Mouse (Mus musculus) ES-Bruce4 (cell line): ENCODE measurements at regions not wholly inside any gene's neighbourhood (a gene's known extent, or its start where the extent isn't known, plus 50 kb on each side); places are given as distances from the start of the nearest gene placed in this dataset.

Source experiments
- H3K27ac ChIP-seq: 2 replicates; pipeline ENCODE4 v1.5.1; 2012; ENCODE audit warnings: low read length, inconsistent platforms; ENCODE audit not compliant: insufficient read depth
- H3K27me3 ChIP-seq: 2 replicates; pipeline ENCODE4 v1.6.1; 2012; ENCODE audit warnings: mild to moderate bottlenecking, low read length, inconsistent platforms; ENCODE audit not compliant: control insufficient read depth, poor library complexity, insufficient read depth, severe bottlenecking
- H3K36me3 ChIP-seq: 2 replicates; pipeline ENCODE4 v1.6.1; 2012; ENCODE audit warnings: inconsistent platforms, mild to moderate bottlenecking, low read length, moderate library complexity; ENCODE audit not compliant: control insufficient read depth, poor library complexity, insufficient read depth, severe bottlenecking
- H3K4me1 ChIP-seq: one replicate; pipeline ENCODE4 v1.8.1; 2011; ENCODE audit warnings: low read length; ENCODE audit not compliant: control insufficient read depth, insufficient read depth
- H3K4me3 ChIP-seq: 2 replicates; pipeline ENCODE4 v1.5.1; 2011; ENCODE audit warnings: low read depth, mild to moderate bottlenecking, low read length
- H3K9ac ChIP-seq: 2 replicates; pipeline ENCODE4 v1.6.1; 2012; ENCODE audit warnings: low read depth, mild to moderate bottlenecking, inconsistent platforms; ENCODE audit not compliant: poor library complexity, severe bottlenecking
- H3K9me3 ChIP-seq: replicated peaks from 2 replicates; pipeline ENCODE4 v1.6.1; 2012; ENCODE audit warnings: mild to moderate bottlenecking, low read length, inconsistent platforms; ENCODE audit not compliant: control insufficient read depth, poor library complexity, insufficient read depth, severe bottlenecking
- CTCF ChIP-seq: IDR thresholded peaks from one replicate; pipeline ENCODE4 v1.8.1; 2011; ENCODE audit warnings: low read depth, low read length
- EP300 ChIP-seq: IDR thresholded peaks from 2 replicates; pipeline ENCODE4 v1.6.1; 2011; ENCODE audit warnings: low read depth, low read length; ENCODE audit not compliant: insufficient read depth
- POLR2A ChIP-seq: IDR thresholded peaks from one replicate; pipeline ENCODE4 v1.8.1; 2011; ENCODE audit warnings: low read length; ENCODE audit not compliant: insufficient read depth

GRCm38 (mm10) chr2:147699524-147700081 lies 337.9 kb downstream of the Pax1 start:
- TF ChIP-seq EP300 = no peak
- no peak for TF ChIP-seq POLR2A
- TF ChIP-seq CTCF = no peak
- no peaks in the 10 kb centered on the region for H3K4me1 ChIP-seq
- no peaks in the 10 kb centered on the region for H3K9me3 ChIP-seq
- no peak overlapping the region for H3K9ac ChIP-seq
- no peaks in the 10 kb centered on the region for H3K36me3 ChIP-seq
- no peak overlapping the region for H3K4me3 ChIP-seq
- no peaks in the 10 kb centered on the region for H3K27me3 ChIP-seq
- H3K27ac ChIP-seq = no peak overlapping the region

- no peaks in the 10 kb centered on the region for H3K4me1 ChIP-seq
- H3K27ac ChIP-seq = no peak overlapping the region
- TF ChIP-seq POLR2A (no peak), CTCF (no peak), EP300 (no peak)
- no peaks in the 10 kb centered on the region for H3K9me3 ChIP-seq
- no peak overlapping the region for H3K9ac ChIP-seq
- H3K4me3 ChIP-seq = no peak overlapping the region
- no peaks in the 10 kb centered on the region for H3K27me3 ChIP-seq
- H3K36me3 ChIP-seq = no peaks in the 10 kb centered on the region
Measured at GRCm38 (mm10) chr2:147691896-147692295, 330.2 kb downstream of the Pax1 start.

GRCm38 (mm10) chr2:147690506-147691208 lies 328.9 kb downstream of the Pax1 start:
- no peaks in the 10 kb centered on the region for H3K4me1 ChIP-seq
- no peak overlapping the region for H3K27ac ChIP-seq
- H3K9ac ChIP-seq = no peak overlapping the region
- no peaks in the 10 kb centered on the region for H3K36me3 ChIP-seq
- H3K27me3 ChIP-seq = no peaks in the 10 kb centered on the region
- no peak overlapping the region for H3K4me3 ChIP-seq
- TF ChIP-seq CTCF (no peak), EP300 (no peak), POLR2A (no peak)
- no peaks in the 10 kb centered on the region for H3K9me3 ChIP-seq

GRCm38 (mm10) chr2:147688742-147689141 lies 327.0 kb downstream of the Pax1 start:
- no peaks in the 10 kb centered on the region for H3K9me3 ChIP-seq
- H3K9ac ChIP-seq = no peak overlapping the region
- peak; percentile 63 for TF ChIP-seq CTCF
- TF ChIP-seq EP300 = no peak
- H3K4me1 ChIP-seq = no peaks in the 10 kb centered on the region
- no peak overlapping the region for H3K27ac ChIP-seq
- no peak overlapping the region for H3K4me3 ChIP-seq
- H3K27me3 ChIP-seq = no peaks in the 10 kb centered on the region
- no peaks in the 10 kb centered on the region for H3K36me3 ChIP-seq

- H3K4me3 ChIP-seq = no peak overlapping the region
- no peak overlapping the region for H3K27ac ChIP-seq
- H3K4me1 ChIP-seq = no peaks in the 10 kb centered on the region
- H3K36me3 ChIP-seq = no peaks in the 10 kb centered on the region
- no peak overlapping the region for H3K9ac ChIP-seq
- TF ChIP-seq EP300 = no peak
- TF ChIP-seq POLR2A = no peak
- no peak for TF ChIP-seq CTCF
- H3K27me3 ChIP-seq = no peaks in the 10 kb centered on the region
- H3K9me3 ChIP-seq = no peaks in the 10 kb centered on the region
Measured at GRCm38 (mm10) chr2:147656667-147657066, 294.9 kb downstream of the Pax1 start.

GRCm38 (mm10) chr2:147650229-147650628 lies 288.5 kb downstream of the Pax1 start:
- Histone ChIP-seq H3K9ac (no peak overlapping the region), H3K27me3 (no peaks in the 10 kb centered on the region), H3K27ac (no peak overlapping the region), H3K36me3 (no peaks in the 10 kb centered on the region), H3K4me3 (no peak overlapping the region), H3K9me3 (no peaks in the 10 kb centered on the region), H3K4me1 (no peaks in the 10 kb centered on the region)
- TF ChIP-seq POLR2A (no peak), CTCF (no peak), EP300 (no peak)
